Mouse (Mus musculus): ENCODE data around the gene Mpz. TPM values are rescaled to one million over a fixed set of nuclear protein-coding genes. Genes with fewer than 3 reads are reported as not detected.

Gene Mpz
- polyA plus RNA-seq, 2 experiments: 0.14 to 0.25 TPM

DNA sequence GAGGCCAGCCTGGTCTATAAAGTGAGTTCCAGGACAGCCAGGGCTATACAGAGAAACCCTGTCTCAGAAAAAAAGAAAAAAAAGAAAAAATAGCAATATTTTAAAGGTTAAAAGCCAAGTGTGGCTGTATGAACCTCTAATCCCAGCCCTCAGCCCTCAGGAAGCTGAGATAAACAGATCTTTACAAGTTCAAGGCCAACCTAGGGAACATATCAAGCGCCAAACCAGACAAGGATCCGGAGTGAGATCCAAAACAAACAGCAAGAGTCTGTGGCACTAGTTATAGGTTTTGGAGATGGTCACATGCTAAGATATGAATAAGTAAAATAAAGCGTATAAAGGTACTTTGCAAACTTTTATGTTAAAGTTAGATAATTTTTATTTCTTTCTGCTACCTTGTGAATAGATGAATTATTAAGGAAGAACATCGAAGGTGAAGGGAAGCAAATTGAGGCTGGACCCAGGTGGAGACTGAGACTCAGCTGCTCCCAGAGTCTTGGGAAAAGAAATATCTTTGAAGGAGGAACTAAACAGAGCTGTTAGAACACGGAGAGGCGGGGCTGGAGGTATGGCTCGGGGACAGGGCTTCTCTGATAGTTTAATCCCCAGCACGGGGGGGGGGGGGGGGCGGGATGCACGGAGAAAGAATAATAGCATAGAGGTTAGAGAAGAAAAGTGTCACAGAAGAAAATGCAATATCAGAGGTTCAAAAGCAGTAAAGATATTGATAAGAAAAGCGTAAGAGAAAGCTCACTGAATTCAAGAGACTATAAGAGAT lies 53.1 kb downstream of the Mpz start:
- Histone ChIP-seq H3K36me3 (replicated peaks; ENCODE audit: control insufficient read depth, insufficient read depth, low read depth) (no peaks in the 10 kb centered on the region), H3K4me3 (ENCODE audit: insufficient read depth in 1 of 2, low read depth in 2 of 2, low read length in 2 of 2) (no peak overlapping the region), H3K4me2 (ENCODE audit: low read depth) (no peak overlapping the region), H3K4me1 (replicated peaks; ENCODE audit: control insufficient read depth in 2 of 2, insufficient read depth in 2 of 2, low read length in 1 of 2) (peaks cover 0 to 5% of the 10 kb centered on the region in 2 experiments; a peak in 1 of 4 replicates), H3K9me3 (ENCODE audit: control insufficient read depth, low read length) (no peaks in the 10 kb centered on the region), H3K27ac (no peak overlapping the region; the same call in 1 of the 2 replicates), H3K9ac (replicated peaks) (no peak overlapping the region), H3K27me3 (ENCODE audit: control insufficient read depth, insufficient read depth, low read length) (no peaks in the 10 kb centered on the region)
- 40% methylated on average over 10 of the region's 11 CpGs for WGBS (ENCODE audit: insufficient replicate concordance)
- ATAC-seq (ENCODE audit: insufficient read depth): peak; percentile 43; the same call in 1 of the 2 replicates
- DNase-seq (ENCODE audit: low read depth in 3 of 3, low spot score in 3 of 3): no peak
- TF ChIP-seq CTCF (IDR thresholded peaks at IDR 0.05; ENCODE audit: low read depth) (no peak), EP300 (IDR thresholded peaks at IDR 0.05; ENCODE audit: low read depth) (no peak)

DNA sequence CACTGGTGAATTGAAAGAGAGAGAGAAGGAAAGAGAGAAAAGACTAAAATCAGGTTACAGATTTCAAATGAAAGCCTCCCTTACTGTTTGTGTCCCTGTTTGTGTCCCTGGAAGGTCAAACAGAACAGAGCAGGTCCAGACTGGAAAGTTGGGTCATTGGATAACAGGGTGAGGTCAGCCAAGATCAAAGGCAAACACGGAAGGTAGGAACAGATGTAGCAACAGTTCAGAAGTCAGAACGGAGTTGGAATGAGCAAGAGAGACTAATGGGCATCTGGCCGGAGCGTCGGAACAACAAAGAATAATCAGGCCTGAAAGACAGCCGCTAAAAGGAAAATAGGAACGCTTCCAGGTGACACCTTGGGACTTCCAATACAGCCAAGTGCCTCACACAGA lies 53.7 kb downstream of the Mpz start:
- TF ChIP-seq CTCF (IDR thresholded peaks at IDR 0.05; ENCODE audit: low read depth) (no peak), EP300 (IDR thresholded peaks at IDR 0.05; ENCODE audit: low read depth) (no peak)
- Histone ChIP-seq H3K4me1 (replicated peaks; ENCODE audit: control insufficient read depth in 2 of 2, insufficient read depth in 2 of 2, low read length in 1 of 2) (peaks cover 0 to 5% of the 10 kb centered on the region in 2 experiments; a peak in 1 of 4 replicates), H3K4me3 (ENCODE audit: insufficient read depth in 1 of 2, low read depth in 2 of 2, low read length in 2 of 2) (no peak overlapping the region), H3K27ac (no peak overlapping the region), H3K9ac (replicated peaks) (no peak overlapping the region), H3K27me3 (ENCODE audit: control insufficient read depth, insufficient read depth, low read length) (no peaks in the 10 kb centered on the region), H3K9me3 (ENCODE audit: control insufficient read depth, low read length) (no peaks in the 10 kb centered on the region), H3K36me3 (replicated peaks; ENCODE audit: control insufficient read depth, insufficient read depth, low read depth) (no peaks in the 10 kb centered on the region), H3K4me2 (ENCODE audit: low read depth) (no peak overlapping the region)
- peak; percentile 76 for ATAC-seq (ENCODE audit: insufficient read depth)
- peak in 2 of 3 experiments; percentile 23 to 42 for DNase-seq (ENCODE audit: low read depth in 3 of 3, low spot score in 3 of 3)
- WGBS (ENCODE audit: insufficient replicate concordance): 59% methylated on average over 7 of the region's 7 CpGs

DNA sequence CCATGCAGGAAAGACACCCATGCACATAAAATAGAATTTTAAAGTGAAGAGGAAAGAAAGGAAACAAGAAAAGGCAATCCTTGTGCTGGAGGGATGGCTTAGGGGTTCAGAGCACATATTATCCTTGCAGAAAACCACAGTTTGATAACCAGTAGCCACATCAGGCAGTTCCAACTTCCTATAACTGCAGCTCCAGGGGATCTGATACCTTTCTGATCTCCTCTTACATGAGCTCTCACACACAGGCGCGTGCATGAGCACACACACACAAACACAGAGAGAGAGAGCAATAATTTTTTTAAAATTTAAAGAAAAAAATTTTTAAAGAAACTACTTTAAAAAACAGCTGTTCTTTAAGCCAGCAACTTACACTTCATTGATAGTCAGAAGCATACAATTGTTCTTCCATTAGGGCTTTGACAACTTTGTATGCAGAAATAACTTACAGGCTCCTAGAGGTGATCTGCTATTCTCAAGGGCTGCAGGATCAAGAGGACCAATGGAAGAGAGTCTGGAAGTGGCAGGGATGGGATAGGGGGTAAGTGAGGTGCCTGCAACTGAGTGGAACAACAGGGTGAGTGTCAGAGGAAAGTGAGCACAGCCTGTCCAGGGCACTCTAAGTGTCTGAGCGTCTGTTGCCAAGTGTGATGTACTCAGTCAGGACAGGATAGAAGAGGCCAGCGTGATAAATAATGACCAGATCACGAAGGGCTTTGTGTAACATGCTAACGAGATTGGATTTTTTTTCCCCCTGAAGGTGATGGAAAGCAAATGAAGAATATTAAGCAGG lies 55.4 kb downstream of the Mpz start:
- Histone ChIP-seq H3K4me1 (replicated peaks; ENCODE audit: control insufficient read depth in 2 of 2, insufficient read depth in 2 of 2, low read length in 1 of 2) (peaks cover 0 to 5% of the 10 kb centered on the region in 2 experiments; a peak in 1 of 4 replicates), H3K4me3 (ENCODE audit: insufficient read depth in 1 of 2, low read depth in 2 of 2, low read length in 2 of 2) (no peak overlapping the region), H3K4me2 (ENCODE audit: low read depth) (no peak overlapping the region), H3K27ac (no peak overlapping the region), H3K27me3 (ENCODE audit: control insufficient read depth, insufficient read depth, low read length) (no peaks in the 10 kb centered on the region), H3K36me3 (replicated peaks; ENCODE audit: control insufficient read depth, insufficient read depth, low read depth) (no peaks in the 10 kb centered on the region), H3K9ac (replicated peaks) (no peak overlapping the region), H3K9me3 (ENCODE audit: control insufficient read depth, low read length) (no peaks in the 10 kb centered on the region)
- no peak for DNase-seq (ENCODE audit: low read depth in 3 of 3, low spot score in 3 of 3)
- no peak for ATAC-seq (ENCODE audit: insufficient read depth)
- 50% methylated on average over 6 of the region's 6 CpGs for WGBS (ENCODE audit: insufficient replicate concordance)
- no peak for TF ChIP-seq CTCF (IDR thresholded peaks at IDR 0.05; ENCODE audit: low read depth)
- no peak for TF ChIP-seq EP300 (IDR thresholded peaks at IDR 0.05; ENCODE audit: low read depth)

DNA sequence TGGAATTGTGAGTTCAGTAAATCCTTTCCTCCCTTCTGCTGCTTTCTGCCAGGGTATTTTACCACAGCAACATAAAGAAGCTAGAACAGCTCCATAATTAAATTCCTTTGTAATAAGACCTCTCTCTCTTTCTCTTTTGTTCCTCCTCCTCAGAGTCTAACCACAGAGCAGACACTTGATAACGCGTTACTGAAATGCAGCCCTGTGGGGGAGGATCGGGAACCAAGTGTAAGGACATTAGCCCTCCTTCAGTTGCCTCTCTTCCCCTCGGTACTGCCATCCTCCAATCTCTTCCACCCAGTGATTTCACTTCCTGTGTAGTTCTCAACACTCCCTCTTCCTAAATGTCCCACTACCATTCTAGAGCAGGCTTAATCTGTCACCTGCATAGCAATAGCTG lies 58.9 kb downstream of the Mpz start:
- 6% methylated on average over 4 of the region's 4 CpGs for WGBS (ENCODE audit: insufficient replicate concordance)
- no peak overlapping the region for H3K4me2 ChIP-seq (ENCODE audit: low read depth)
- H3K9ac ChIP-seq (replicated peaks): no peak overlapping the region
- no peak for ATAC-seq (ENCODE audit: insufficient read depth)
- no peaks in the 10 kb centered on the region; the same call in 1 of the 2 replicates for H3K27me3 ChIP-seq (ENCODE audit: control insufficient read depth, insufficient read depth, low read length)
- no peak overlapping the region for H3K4me3 ChIP-seq (ENCODE audit: insufficient read depth in 1 of 2, low read depth in 2 of 2, low read length in 2 of 2)
- no peak for DNase-seq (ENCODE audit: low read depth in 3 of 3, low spot score in 3 of 3)
- TF ChIP-seq CTCF (IDR thresholded peaks at IDR 0.05; ENCODE audit: low read depth) (no peak), EP300 (IDR thresholded peaks at IDR 0.05; ENCODE audit: low read depth) (no peak)
- no peaks in the 10 kb centered on the region for H3K9me3 ChIP-seq (ENCODE audit: control insufficient read depth, low read length)
- no peak overlapping the region for H3K27ac ChIP-seq
- H3K36me3 ChIP-seq (replicated peaks; ENCODE audit: control insufficient read depth, insufficient read depth, low read depth): no peaks in the 10 kb centered on the region
- H3K4me1 ChIP-seq (replicated peaks; ENCODE audit: control insufficient read depth in 2 of 2, insufficient read depth in 2 of 2, low read length in 1 of 2): peaks cover 0 to 7% of the 10 kb centered on the region in 2 experiments; a peak in 1 of 4 replicates

Other genes with a start within 250 kb of the Mpz start
- 0.03 and 0.05 TPM in 2 replicates for gene Fcrlb, start 237.8 kb upstream of the Mpz start, polyA plus RNA-seq (2012; rRNA removed)
- not detected in 2 replicates for gene Fcrlb, start 237.8 kb upstream of the Mpz start, polyA plus RNA-seq (2014; fragmentation: Nextera tagmentation; extraction: Ambion mirVana)
- gene Fcrla, start 223.1 kb upstream of the Mpz start, polyA plus RNA-seq (2012; rRNA removed): 0.35 and 0.51 TPM in 2 replicates
- gene Fcrla, start 223.1 kb upstream of the Mpz start, polyA plus RNA-seq (2014; fragmentation: Nextera tagmentation; extraction: Ambion mirVana): 0.37 and 0.56 TPM in 2 replicates
- gene Fcgr2b, start 174.2 kb upstream of the Mpz start, polyA plus RNA-seq (2012; rRNA removed): 2.2 and 3.3 TPM in 2 replicates
- gene Fcgr2b, start 174.2 kb upstream of the Mpz start, polyA plus RNA-seq (2014; fragmentation: Nextera tagmentation; extraction: Ambion mirVana): 2.4 and 3.4 TPM in 2 replicates
- 1.9 and 2.6 TPM in 2 replicates for gene Fcgr4, start 131.8 kb upstream of the Mpz start, polyA plus RNA-seq (2012; rRNA removed)
- gene Fcgr4, start 131.8 kb upstream of the Mpz start, polyA plus RNA-seq (2014; fragmentation: Nextera tagmentation; extraction: Ambion mirVana): 1.7 and 2.0 TPM in 2 replicates
- 12.7 and 14.6 TPM in 2 replicates for gene Fcgr3, start 85.8 kb upstream of the Mpz start, polyA plus RNA-seq (2012; rRNA removed)
- gene Fcgr3, start 85.8 kb upstream of the Mpz start, polyA plus RNA-seq (2014; fragmentation: Nextera tagmentation; extraction: Ambion mirVana): 19.2 and 24.6 TPM in 2 replicates
- gene Cfap126, start 36.8 kb upstream of the Mpz start, polyA plus RNA-seq (2012; rRNA removed): 1.8 and 2.2 TPM in 2 replicates
- 1.9 and 2.6 TPM in 2 replicates for gene Cfap126, start 36.8 kb upstream of the Mpz start, polyA plus RNA-seq (2014; fragmentation: Nextera tagmentation; extraction: Ambion mirVana)
- 103 and 111 TPM in 2 replicates for gene Sdhc, start 108 bp upstream of the Mpz start, polyA plus RNA-seq (2012; rRNA removed)
- 147 and 165 TPM in 2 replicates for gene Sdhc, start 108 bp upstream of the Mpz start, polyA plus RNA-seq (2014; fragmentation: Nextera tagmentation; extraction: Ambion mirVana)
- gene Pcp4l1, start 45.6 kb downstream of the Mpz start, polyA plus RNA-seq (2012; rRNA removed): 0.94 and 1.0 TPM in 2 replicates
- gene Pcp4l1, start 45.6 kb downstream of the Mpz start, polyA plus RNA-seq (2014; fragmentation: Nextera tagmentation; extraction: Ambion mirVana): 1.2 and 1.3 TPM in 2 replicates
- gene Nr1i3, start 63.3 kb downstream of the Mpz start, polyA plus RNA-seq (2012; rRNA removed): 1.0 TPM in 2 replicates
- gene Nr1i3, start 63.3 kb downstream of the Mpz start, polyA plus RNA-seq (2014; fragmentation: Nextera tagmentation; extraction: Ambion mirVana): 0.62 and 0.88 TPM in 2 replicates
- gene Tomm40l, start 71.8 kb downstream of the Mpz start, polyA plus RNA-seq (2012; rRNA removed): 9.4 and 11.0 TPM in 2 replicates
- gene Tomm40l, start 71.8 kb downstream of the Mpz start, polyA plus RNA-seq (2014; fragmentation: Nextera tagmentation; extraction: Ambion mirVana): 16.0 and 17.5 TPM in 2 replicates
- 2,859 and 3,167 TPM in 2 replicates for gene Apoa2, start 74.3 kb downstream of the Mpz start, polyA plus RNA-seq (2012; rRNA removed)
- 5,173 and 5,415 TPM in 2 replicates for gene Apoa2, start 74.3 kb downstream of the Mpz start, polyA plus RNA-seq (2014; fragmentation: Nextera tagmentation; extraction: Ambion mirVana)
- gene Fcer1g, start 83.7 kb downstream of the Mpz start, polyA plus RNA-seq (2012; rRNA removed): 50.1 and 74.3 TPM in 2 replicates
- 87.8 and 104 TPM in 2 replicates for gene Fcer1g, start 83.7 kb downstream of the Mpz start, polyA plus RNA-seq (2014; fragmentation: Nextera tagmentation; extraction: Ambion mirVana)
- 0.11 and 0.17 TPM in 2 replicates for gene Adamts4, start 99.7 kb downstream of the Mpz start, polyA plus RNA-seq (2012; rRNA removed)
- 0.13 and 0.25 TPM in 2 replicates for gene Adamts4, start 99.7 kb downstream of the Mpz start, polyA plus RNA-seq (2014; fragmentation: Nextera tagmentation; extraction: Ambion mirVana)
- 53.6 and 72.4 TPM in 2 replicates for gene Ndufs2, start 100.7 kb downstream of the Mpz start, polyA plus RNA-seq (2012; rRNA removed)
- 136 TPM in 2 replicates for gene Ndufs2, start 100.7 kb downstream of the Mpz start, polyA plus RNA-seq (2014; fragmentation: Nextera tagmentation; extraction: Ambion mirVana)
- 14.5 and 14.7 TPM in 2 replicates for gene B4galt3, start 119.6 kb downstream of the Mpz start, polyA plus RNA-seq (2012; rRNA removed)
- gene B4galt3, start 119.6 kb downstream of the Mpz start, polyA plus RNA-seq (2014; fragmentation: Nextera tagmentation; extraction: Ambion mirVana): 12.7 and 17.3 TPM in 2 replicates
- gene Ppox, start 130.5 kb downstream of the Mpz start, polyA plus RNA-seq (2012; rRNA removed): 161 and 178 TPM in 2 replicates
- gene Ppox, start 130.5 kb downstream of the Mpz start, polyA plus RNA-seq (2014; fragmentation: Nextera tagmentation; extraction: Ambion mirVana): 170 and 191 TPM in 2 replicates
- 17.1 and 18.0 TPM in 2 replicates for gene Usp21, start 137.3 kb downstream of the Mpz start, polyA plus RNA-seq (2012; rRNA removed)
- 17.4 and 21.6 TPM in 2 replicates for gene Usp21, start 137.3 kb downstream of the Mpz start, polyA plus RNA-seq (2014; fragmentation: Nextera tagmentation; extraction: Ambion mirVana)
- 14.5 and 23.3 TPM in 2 replicates for gene Ufc1, start 144.3 kb downstream of the Mpz start, polyA plus RNA-seq (2012; rRNA removed)
- 45.8 and 51.6 TPM in 2 replicates for gene Ufc1, start 144.3 kb downstream of the Mpz start, polyA plus RNA-seq (2014; fragmentation: Nextera tagmentation; extraction: Ambion mirVana)
- 15.3 and 15.8 TPM in 2 replicates for gene Dedd, start 178.4 kb downstream of the Mpz start, polyA plus RNA-seq (2012; rRNA removed)
- 16.5 and 18.9 TPM in 2 replicates for gene Dedd, start 178.4 kb downstream of the Mpz start, polyA plus RNA-seq (2014; fragmentation: Nextera tagmentation; extraction: Ambion mirVana)
- gene Nit1, start 194.9 kb downstream of the Mpz start, polyA plus RNA-seq (2012; rRNA removed): 23.4 and 24.0 TPM in 2 replicates
- 22.1 and 23.3 TPM in 2 replicates for gene Nit1, start 194.9 kb downstream of the Mpz start, polyA plus RNA-seq (2014; fragmentation: Nextera tagmentation; extraction: Ambion mirVana)
- 7.9 and 36.2 TPM in 2 replicates for gene Pfdn2, start 195.0 kb downstream of the Mpz start, polyA plus RNA-seq (2012; rRNA removed)
- 19.9 and 20.7 TPM in 2 replicates for gene Pfdn2, start 195.0 kb downstream of the Mpz start, polyA plus RNA-seq (2014; fragmentation: Nextera tagmentation; extraction: Ambion mirVana)
- 0.27 and 0.39 TPM in 2 replicates for gene Klhdc9, start 210.1 kb downstream of the Mpz start, polyA plus RNA-seq (2012; rRNA removed)
- gene Klhdc9, start 210.1 kb downstream of the Mpz start, polyA plus RNA-seq (2014; fragmentation: Nextera tagmentation; extraction: Ambion mirVana): 0.49 and 0.70 TPM in 2 replicates
- gene Nectin4, start 219.4 kb downstream of the Mpz start, polyA plus RNA-seq (2012; rRNA removed): 0.09 and 0.12 TPM in 2 replicates
- gene Nectin4, start 219.4 kb downstream of the Mpz start, polyA plus RNA-seq (2014; fragmentation: Nextera tagmentation; extraction: Ambion mirVana): 0.04 and 0.06 TPM in 2 replicates
- gene Arhgap30, start 238.2 kb downstream of the Mpz start, polyA plus RNA-seq (2012; rRNA removed): 2.2 and 3.0 TPM in 2 replicates
- 1.8 and 1.9 TPM in 2 replicates for gene Arhgap30, start 238.2 kb downstream of the Mpz start, polyA plus RNA-seq (2014; fragmentation: Nextera tagmentation; extraction: Ambion mirVana)